Mouse (Mus musculus) embryonic stem cell, embryonic (primary cell): ENCODE measurements at regions not wholly inside any gene's neighbourhood (a gene's known extent, or its start where the extent isn't known, plus 50 kb on each side); places are given as distances from the start of the nearest gene placed in this dataset.

Experiments used
- CTCF ChIA-PET, 4 experiments: fragments of 300-600 bp in 2 of 4; fragments of 350-600 bp in 2 of 4; sonication (Branson Sonifier 250); formaldehyde crosslinking; loops; one replicate each; lab custom pipeline; 2022; ENCODE audit warnings: inconsistent platforms in 2 of 4; lab: Charles Lee
- POLR2A ChIA-PET, 4 experiments: fragments of 300-600 bp in 2 of 4; fragments of 350-600 bp in 2 of 4; sonication (Branson Sonifier 250); formaldehyde crosslinking; loops; one replicate each; lab custom pipeline; 2022; ENCODE audit warnings: antibody characterized with exemption in 4 of 4, inconsistent platforms in 1 of 4; lab: Charles Lee

GRCm38 (mm10) chr13:37537793-37538192 lies 192.8 kb downstream of the Ly86 start:
- POLR2A ChIA-PET, result interaction anchor here in 1 of 4 experiments (0.6 kb wide), 2 partner anchors 25 to 96 kb away, joined by 3 read pairs; no protein-coding TSS in a partner anchor
- CTCF ChIA-PET, result interaction anchor here in 2 of 4 experiments (0.5 to 0.6 kb wide), 2 partner anchors 56 to 113 kb away, joined by 3 read pairs; no protein-coding TSS in a partner anchor

DNA sequence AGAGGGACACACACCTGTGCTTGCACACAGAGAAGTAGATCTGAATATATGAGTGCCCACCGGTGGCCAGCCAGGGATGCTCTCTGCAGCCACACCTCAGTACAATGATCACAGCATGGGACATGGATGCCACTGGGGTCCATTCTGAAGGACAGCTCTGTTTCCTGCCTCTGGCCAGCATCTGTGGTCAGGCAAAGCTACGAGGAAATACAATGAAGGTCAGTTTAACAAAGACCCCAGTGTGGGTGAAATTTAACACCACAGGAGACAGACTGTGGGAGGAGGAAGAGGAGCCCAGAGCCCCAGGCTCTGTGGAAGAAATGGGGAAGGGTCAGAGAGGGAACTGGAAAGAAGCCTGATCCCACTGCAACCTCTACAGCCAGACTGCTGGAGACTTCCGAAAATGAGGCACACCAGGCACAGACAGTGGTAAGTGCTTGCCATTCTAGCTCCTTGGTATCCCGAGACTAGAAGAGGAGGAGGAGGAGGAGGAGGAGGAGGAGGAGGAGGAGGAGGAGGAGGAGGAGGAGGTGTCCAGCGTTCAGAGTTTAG lies 196.0 kb downstream of the Ly86 start:
- POLR2A ChIA-PET, result interaction anchor here in 1 of 4 experiments (1.1 kb wide), 1 partner anchor 316 kb away, joined by 3 read pairs; no protein-coding TSS in a partner anchor
- CTCF ChIA-PET, result interaction anchor here in 3 of 4 experiments (0.9 to 1.6 kb wide), 6 partner anchors 12 to 289 kb away, joined by 3 to 5 read pairs (median 4); no protein-coding TSS in a partner anchor

- POLR2A ChIA-PET, result interaction anchor here in 3 of 4 experiments (0.6 to 1.2 kb wide), 10 partner anchors 21 to 567 kb away, joined by 3 to 5 read pairs (median 3); no protein-coding TSS in a partner anchor
- CTCF ChIA-PET, result interaction anchor here in 3 of 4 experiments (0.6 to 1.6 kb wide), 9 partner anchors 11 to 289 kb away, joined by 3 to 10 read pairs (median 3); no protein-coding TSS in a partner anchor
These were observed 196.7 kb downstream of the Ly86 start for GRCm38 (mm10) chr13:37541674-37542073.

- POLR2A ChIA-PET, result interaction anchor here in 2 of 4 experiments (0.6 to 1.2 kb wide), 4 partner anchors 20 to 420 kb away, joined by 3 to 5 read pairs (median 3); no protein-coding TSS in a partner anchor
- CTCF ChIA-PET, result interaction anchor here in 3 of 4 experiments (0.5 to 1.1 kb wide), 4 partner anchors 19 to 217 kb away, joined by 3 to 6 read pairs (median 4); no protein-coding TSS in a partner anchor
These were observed 197.8 kb downstream of the Ly86 start for GRCm38 (mm10) chr13:37542744-37543196.

DNA sequence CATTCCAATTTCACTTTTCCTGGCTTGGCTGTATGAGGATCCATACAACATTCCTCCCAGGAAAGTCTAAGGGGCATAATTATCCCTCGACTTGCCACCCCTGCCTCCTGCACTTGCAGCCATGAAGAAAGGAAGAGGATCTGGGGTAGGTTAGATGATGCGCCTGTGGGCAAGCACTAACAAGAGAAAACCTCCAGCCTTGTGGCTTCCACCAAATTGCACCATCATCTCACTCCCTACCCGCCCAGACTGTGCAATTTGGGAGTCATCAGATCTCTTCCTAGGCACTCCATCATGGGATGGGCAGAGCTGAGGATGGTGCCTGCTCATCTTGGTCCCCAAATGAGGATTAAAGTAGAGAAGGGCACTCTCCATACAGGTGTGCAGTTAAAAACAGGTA lies 198.8 kb downstream of the Ly86 start:
- ChIA-PET POLR2A (interaction anchor here in 1 of 4 experiments (0.6 kb wide), 1 partner anchor 419 kb away, joined by 3 read pairs; no protein-coding TSS in a partner anchor), CTCF (no interaction called here)

DNA sequence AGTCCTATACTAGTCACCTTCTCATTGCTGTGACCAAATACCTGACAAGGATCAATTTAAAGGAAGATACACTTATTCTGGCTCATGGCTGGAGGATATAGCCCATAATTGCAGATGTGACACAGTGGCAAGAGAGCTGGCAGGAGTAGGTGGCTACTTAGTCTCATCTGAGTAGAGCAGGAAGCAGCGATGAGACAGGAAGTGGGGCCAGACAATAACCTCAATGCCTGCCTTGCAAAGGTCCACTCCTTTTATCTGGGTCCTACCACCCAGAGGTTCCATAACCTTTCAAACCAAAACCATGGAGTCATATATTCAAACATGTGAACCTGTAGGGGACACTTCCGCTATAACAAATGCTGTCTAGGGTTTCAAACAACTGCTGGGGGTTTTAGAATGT lies 199.7 kb downstream of the Ly86 start:
- CTCF ChIA-PET, result no interaction called here
- POLR2A ChIA-PET, result no interaction called here

- ChIA-PET CTCF (interaction anchor here in 2 of 4 experiments (0.6 to 1.0 kb wide), 5 partner anchors 29 to 283 kb away, joined by 3 to 10 read pairs (median 3); no protein-coding TSS in a partner anchor), POLR2A (interaction anchor here (0.5 to 1.4 kb wide), 9 partner anchors 10 to 299 kb away, joined by 3 to 6 read pairs (median 3); no protein-coding TSS in a partner anchor)
These were observed 201.5 kb downstream of the Ly86 start for GRCm38 (mm10) chr13:37546556-37546955.

- CTCF ChIA-PET, result interaction anchor here in 1 of 4 experiments (0.6 kb wide), 1 partner anchor 541 kb away, joined by 5 read pairs; no protein-coding TSS in a partner anchor
- POLR2A ChIA-PET, result no interaction called here
These were observed 205.6 kb downstream of the Ly86 start for GRCm38 (mm10) chr13:37550584-37550983.

GRCm38 (mm10) chr13:37553392-37553791 lies 208.4 kb downstream of the Ly86 start:
- ChIA-PET CTCF (interaction anchor here in 1 of 4 experiments (1.8 kb wide), 1 partner anchor 12 kb away, joined by 4 read pairs; no protein-coding TSS in a partner anchor), POLR2A (no interaction called here)

DNA sequence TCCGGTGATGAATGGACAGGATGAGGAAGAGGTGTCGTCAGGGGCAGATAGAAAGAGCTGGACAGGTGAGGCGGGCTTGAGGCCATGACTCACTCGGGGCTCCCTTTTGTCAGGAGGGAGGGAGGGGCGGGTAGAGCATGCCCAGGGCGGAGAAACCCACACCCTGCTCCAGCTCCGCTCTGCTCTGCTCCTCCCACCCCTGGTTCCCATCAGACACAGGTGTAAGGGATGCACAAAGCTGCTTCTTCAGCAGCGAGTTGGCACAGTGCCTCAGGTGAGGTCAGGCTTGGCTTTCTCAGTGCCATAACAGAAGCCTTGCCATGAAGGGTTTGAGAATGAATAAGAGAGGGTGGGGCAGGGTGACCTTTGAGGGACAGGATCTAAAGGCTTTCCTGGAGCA lies 212.2 kb downstream of the Ly86 start:
- CTCF ChIA-PET, result interaction anchor here in 2 of 4 experiments (0.6 to 1.1 kb wide), 3 partner anchors 12 to 123 kb away, joined by 3 to 6 read pairs (median 3); no protein-coding TSS in a partner anchor

GRCm38 (mm10) chr13:37557766-37558165 lies 212.8 kb downstream of the Ly86 start:
- POLR2A ChIA-PET, result interaction anchor here in 1 of 4 experiments (1.1 kb wide), 1 partner anchor 12 kb away, joined by 3 read pairs; no protein-coding TSS in a partner anchor
- CTCF ChIA-PET, result interaction anchor here in 1 of 4 experiments (1.0 to 1.1 kb wide), 2 partner anchors 12 to 16 kb away, joined by 3 read pairs; no protein-coding TSS in a partner anchor

More for the DNA sequence above, 212.2 kb downstream of the Ly86 start:
- POLR2A ChIA-PET, result interaction anchor here in 1 of 4 experiments (1.1 kb wide), 1 partner anchor 11 kb away, joined by 3 read pairs; no protein-coding TSS in a partner anchor

DNA sequence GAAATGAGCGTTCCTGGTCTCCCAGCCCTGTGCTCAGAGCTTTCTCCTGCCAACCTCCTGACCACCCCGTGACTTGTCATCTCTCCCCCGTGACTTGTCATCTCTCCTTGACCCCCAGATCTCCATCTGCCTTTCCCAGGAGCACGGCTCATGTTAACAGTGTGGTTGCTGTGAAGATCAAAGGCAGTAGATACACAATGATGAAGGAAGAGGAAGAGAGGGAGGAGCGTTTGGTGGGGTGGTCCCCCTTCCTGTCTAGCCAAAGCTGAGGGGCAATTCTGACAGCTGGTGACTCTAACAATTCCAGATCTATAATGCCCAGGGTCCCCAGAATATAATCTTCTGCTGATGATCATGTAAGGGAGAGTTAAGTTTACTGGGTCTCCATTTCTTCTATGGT lies 214.0 kb downstream of the Ly86 start:
- POLR2A ChIA-PET, result no interaction called here

GRCm38 (mm10) chr13:37559706-37560313 lies 214.8 kb downstream of the Ly86 start:
- POLR2A ChIA-PET, result interaction anchor here in 1 of 4 experiments (0.7 kb wide), 1 partner anchor 568 kb away, joined by 4 read pairs; no protein-coding TSS in a partner anchor
- CTCF ChIA-PET, result no interaction called here

More for the DNA sequence above, 214.0 kb downstream of the Ly86 start:
- CTCF ChIA-PET, result no interaction called here

DNA sequence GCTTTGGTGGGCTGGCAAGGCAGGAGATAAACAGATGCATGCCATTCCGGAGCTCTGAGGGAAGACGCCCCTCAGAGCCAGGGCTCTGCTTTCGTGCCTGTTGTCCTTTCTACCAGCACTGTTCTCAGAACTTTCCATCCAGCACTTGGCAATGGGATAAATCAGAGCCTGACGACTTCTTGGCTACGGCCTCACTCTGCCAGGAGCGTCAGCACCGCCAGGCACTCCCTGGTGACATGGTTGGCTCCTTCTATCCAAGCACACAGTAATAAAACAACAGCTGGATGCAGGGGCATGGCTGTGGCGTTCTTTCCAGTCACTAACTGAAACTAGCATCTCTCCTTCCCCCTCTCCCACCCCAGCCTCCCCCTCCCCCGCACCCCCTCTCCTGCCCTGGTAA lies 215.4 kb downstream of the Ly86 start:
- ChIA-PET CTCF (no interaction called here), POLR2A (interaction anchor here in 1 of 4 experiments (0.7 kb wide), 1 partner anchor 568 kb away, joined by 4 read pairs; no protein-coding TSS in a partner anchor)

- ChIA-PET POLR2A (interaction anchor here in 1 of 4 experiments (0.7 kb wide), 1 partner anchor 567 kb away, joined by 4 read pairs; no protein-coding TSS in a partner anchor), CTCF (no interaction called here)
These were observed 215.8 kb downstream of the Ly86 start for GRCm38 (mm10) chr13:37560800-37561199.

- CTCF ChIA-PET, result interaction anchor here in 1 of 4 experiments (1.4 kb wide), 1 partner anchor 19 kb away, joined by 3 read pairs; no protein-coding TSS in a partner anchor
- POLR2A ChIA-PET, result interaction anchor here in 2 of 4 experiments (1.1 to 1.9 kb wide), 4 partner anchors 13 to 125 kb away, joined by 3 to 8 read pairs (median 4); no protein-coding TSS in a partner anchor
These were observed 216.4 kb downstream of the Ly86 start for GRCm38 (mm10) chr13:37561437-37561836.

GRCm38 (mm10) chr13:37562141-37562540 lies 216.1 kb upstream of the Rreb1 start:
- CTCF ChIA-PET, result interaction anchor here in 1 of 4 experiments (1.4 kb wide), 1 partner anchor 20 kb away, joined by 3 read pairs; no protein-coding TSS in a partner anchor
- POLR2A ChIA-PET, result interaction anchor here in 3 of 4 experiments (0.7 to 1.9 kb wide), 6 partner anchors 13 to 126 kb away, joined by 3 to 8 read pairs (median 3); no protein-coding TSS in a partner anchor

- ChIA-PET POLR2A (interaction anchor here in 3 of 4 experiments (0.7 to 1.9 kb wide), 6 partner anchors 14 to 112 kb away, joined by 3 to 8 read pairs (median 3); no protein-coding TSS in a partner anchor), CTCF (interaction anchor here in 1 of 4 experiments (1.4 kb wide), 1 partner anchor 21 kb away, joined by 3 read pairs; no protein-coding TSS in a partner anchor)
These were observed 215.5 kb upstream of the Rreb1 start for GRCm38 (mm10) chr13:37562652-37563051.
